Mouse (Mus musculus) effector memory CD4-positive, alpha-beta T cell, adult 5 months (primary cell): ENCODE data around the gene Nek7. TPM values are rescaled to one million over a fixed set of nuclear protein-coding genes. Genes with fewer than 3 reads are reported as not detected.

ENCODE experiments used
- polyA plus RNA-seq: library from polyadenylated mRNA; unstranded; fragments of 100-300 nt; shearing (Covaris generic); gene quantifications from one replicate; pipeline ENCODE4 v1.2.1, GENCODE M21; 2017

Gene Nek7
- polyA plus RNA-seq: 203 TPM

GRCm38 (mm10) chr1:138619996-138620461, at the start of gene Nek7:
Nek7 (minus strand) TSS chr1:138620141.

Other genes starting within 250 kb of the Nek7 start
- 0.20 TPM for gene Lhx9, start 228.4 kb upstream of the Nek7 start, polyA plus RNA-seq
- gene 2310009B15Rik, start 236.7 kb upstream of the Nek7 start, polyA plus RNA-seq: 13.7 TPM